Mouse (Mus musculus) ZHBTc4 (cell line): ENCODE results near the gene Ednra.
A peak's percentile ranks its signal among the peaks of the same experiment; 100 is the strongest.

Experiments
- DNase-seq: peaks from one replicate; pipeline ENCODE4 v3.0.0-alpha.2; 2011; ENCODE audit warnings: low read depth, low spot score

The Ednra gene

GRCm38 (mm10) chr8:77724046-77724930, at the start of gene Ednra:
Gene Ednra, minus strand, starts transcription at chr8:77724464.
- DNase-seq, result peak; percentile 72

GRCm38 (mm10) chr8:77773831-77774230, 49.6 kb upstream of the Ednra start:
- DNase-seq, result no peak

GRCm38 (mm10) chr8:77773256-77773655, 49.0 kb upstream of the Ednra start:
- peak; percentile 51 for DNase-seq

- no peak for DNase-seq
These were observed 48.1 kb upstream of the Ednra start for GRCm38 (mm10) chr8:77772210-77772886.

GRCm38 (mm10) chr8:77770966-77771365, 46.7 kb upstream of the Ednra start:
- no peak for DNase-seq

GRCm38 (mm10) chr8:77768916-77769315, 44.7 kb upstream of the Ednra start:
- no peak for DNase-seq

GRCm38 (mm10) chr8:77764253-77764652, 40.0 kb upstream of the Ednra start:
- DNase-seq, result no peak

GRCm38 (mm10) chr8:77762967-77763366, 38.7 kb upstream of the Ednra start:
- DNase-seq, result no peak

GRCm38 (mm10) chr8:77755441-77755840, 31.2 kb upstream of the Ednra start:
- DNase-seq, result no peak

GRCm38 (mm10) chr8:77753796-77754195, 29.5 kb upstream of the Ednra start:
- DNase-seq, result no peak

GRCm38 (mm10) chr8:77752041-77752440, 27.8 kb upstream of the Ednra start:
- no peak for DNase-seq

GRCm38 (mm10) chr8:77750407-77750806, 26.1 kb upstream of the Ednra start:
- no peak for DNase-seq

- DNase-seq, result no peak
These were observed 20.2 kb upstream of the Ednra start for GRCm38 (mm10) chr8:77744476-77744875.

GRCm38 (mm10) chr8:77742395-77742794, 18.1 kb upstream of the Ednra start:
- no peak for DNase-seq

- DNase-seq, result no peak
These were observed 16.9 kb upstream of the Ednra start for GRCm38 (mm10) chr8:77741050-77741777.

GRCm38 (mm10) chr8:77738419-77738818, 14.2 kb upstream of the Ednra start:
- DNase-seq, result no peak

GRCm38 (mm10) chr8:77737327-77737726, 13.1 kb upstream of the Ednra start:
- no peak for DNase-seq

- DNase-seq, result no peak
These were observed 9.5 kb upstream of the Ednra start for GRCm38 (mm10) chr8:77733792-77734191.

GRCm38 (mm10) chr8:77732964-77733363, 8.7 kb upstream of the Ednra start:
- DNase-seq, result no peak

- DNase-seq, result no peak
These were observed 1.1 kb upstream of the Ednra start for GRCm38 (mm10) chr8:77725406-77725805.

GRCm38 (mm10) chr8:77723534-77724045, 674 bp downstream of the Ednra start:
- no peak for DNase-seq

- DNase-seq, result no peak
These were observed 1.2 kb downstream of the Ednra start for GRCm38 (mm10) chr8:77723018-77723417.
